Mouse (Mus musculus) left cerebral cortex, adult 9 months (tissue): ENCODE measurements around the gene Rnf39.

ENCODE experiments used
- DNase-seq, 2 experiments: peaks; one replicate each; pipeline ENCODE4 v3.0.0; 2022; ENCODE audit warnings: low spot score in 2 of 2

The Rnf39 gene

GRCm38 (mm10) chr17:36942391-36942790 is 327 bp upstream of the Rnf39 start:
- peak in 1 of 2 experiments; percentile 74 for DNase-seq

GRCm38 (mm10) chr17:36943691-36944090 is 973 bp downstream of the Rnf39 start:
- DNase-seq, result no peak

GRCm38 (mm10) chr17:36944121-36944775 is 1.5 kb downstream of the Rnf39 start:
- DNase-seq, result no peak

- peak in 1 of 2 experiments; percentile 62 for DNase-seq
Measured at GRCm38 (mm10) chr17:36947051-36947819, 4.5 kb downstream of the Rnf39 start.

- no peak for DNase-seq
Measured at GRCm38 (mm10) chr17:36948286-36948685, 5.6 kb downstream of the Rnf39 start.

GRCm38 (mm10) chr17:36949265-36949664 is 6.5 kb downstream of the Rnf39 start:
- DNase-seq, result no peak

- peak; percentile 93 to 98 for DNase-seq
Measured at GRCm38 (mm10) chr17:36950981-36951947, 8.5 kb downstream of the Rnf39 start, which contains the start of gene Ppp1r11. Gene Ppp1r11, minus strand, starts transcription at chr17:36951741.

- no peak for DNase-seq
Measured at GRCm38 (mm10) chr17:36952631-36953030, 9.9 kb downstream of the Rnf39 start.

GRCm38 (mm10) chr17:36953062-36953461 is 10.3 kb downstream of the Rnf39 start:
- no peak for DNase-seq

GRCm38 (mm10) chr17:36957999-36958743 is 15.5 kb downstream of the Rnf39 start, which contains the start of the genes Znrd1 and Znrd1as:
Gene Znrd1, minus strand, starts transcription at chr17:36958559.
Gene Znrd1as, plus strand, starts transcription at chr17:36958592.
- peak; percentile 90 to 97 for DNase-seq

GRCm38 (mm10) chr17:36958884-36959283 is 16.2 kb downstream of the Rnf39 start:
- no peak for DNase-seq

- no peak for DNase-seq
Measured at GRCm38 (mm10) chr17:36961125-36961524, 18.4 kb downstream of the Rnf39 start.

- DNase-seq, result no peak
Measured at GRCm38 (mm10) chr17:36966875-36967274, 24.2 kb downstream of the Rnf39 start.

GRCm38 (mm10) chr17:36970316-36970890 is 27.7 kb downstream of the Rnf39 start:
- DNase-seq, result no peak

GRCm38 (mm10) chr17:36971172-36971850 is 28.6 kb downstream of the Rnf39 start:
- DNase-seq, result no peak

GRCm38 (mm10) chr17:36972791-36973190 is 30.1 kb downstream of the Rnf39 start:
- DNase-seq, result no peak

- DNase-seq, result no peak
Measured at GRCm38 (mm10) chr17:36973271-36973787, 30.6 kb downstream of the Rnf39 start.

- peak in 1 of 2 experiments; percentile 44 for DNase-seq
Measured at GRCm38 (mm10) chr17:36981221-36981813, 38.6 kb downstream of the Rnf39 start, which contains the start of gene 2410137M14Rik. Gene 2410137M14Rik, minus strand, starts transcription at chr17:36981237.

GRCm38 (mm10) chr17:36981845-36982244 is 39.1 kb downstream of the Rnf39 start:
- no peak for DNase-seq
